Mouse (Mus musculus) Muller cell, postnatal 12 days (primary cell): Measurements from ENCODE around the gene Cabp4.

Experiments
- DNase-seq: peaks from one replicate; pipeline ENCODE4 v3.0.0-alpha.2; 2015; ENCODE audit errors: inconsistent ontology term

The Cabp4 gene

DNA sequence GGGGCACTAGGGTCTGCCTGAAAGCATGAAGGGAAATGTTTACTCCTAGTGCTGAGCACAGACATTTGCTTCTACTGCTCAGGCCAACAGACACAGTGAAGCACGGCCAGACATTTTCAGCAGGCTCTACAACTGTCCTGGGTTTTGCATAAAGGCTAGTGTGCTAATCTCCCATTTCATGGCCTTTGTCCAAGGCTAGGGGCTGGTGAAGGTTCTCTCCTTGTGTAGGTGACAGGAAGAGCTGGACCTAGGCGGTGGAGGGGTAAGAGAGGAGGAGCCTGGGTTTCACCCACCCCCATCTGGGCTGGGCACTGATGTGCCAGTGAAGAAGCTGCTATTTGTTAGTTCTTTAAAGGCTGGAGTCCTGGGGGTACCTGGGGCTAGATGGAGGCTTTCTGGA, 20.9 kb upstream of the Cabp4 start:
- DNase-seq = no peak

DNA sequence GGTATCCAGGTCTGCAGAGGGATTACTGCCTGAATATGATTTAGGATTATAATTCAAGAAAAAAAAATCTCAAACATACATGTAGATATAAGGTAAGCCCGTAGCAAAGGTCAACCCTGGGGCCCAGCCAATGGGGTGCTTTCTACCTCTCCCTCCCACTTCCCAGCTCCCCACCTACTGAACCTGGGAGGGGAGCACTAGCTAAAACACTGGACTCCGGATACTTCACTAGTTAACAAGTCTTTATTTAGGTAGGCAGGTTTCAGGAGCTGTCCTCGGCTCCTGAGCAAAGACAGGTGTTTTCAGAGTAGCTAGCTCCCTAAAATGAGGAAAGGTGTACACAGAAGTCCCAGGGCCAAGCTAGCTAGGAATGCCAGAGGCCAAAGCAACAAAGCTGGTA, 20.3 kb upstream of the Cabp4 start:
- no peak for DNase-seq

DNA sequence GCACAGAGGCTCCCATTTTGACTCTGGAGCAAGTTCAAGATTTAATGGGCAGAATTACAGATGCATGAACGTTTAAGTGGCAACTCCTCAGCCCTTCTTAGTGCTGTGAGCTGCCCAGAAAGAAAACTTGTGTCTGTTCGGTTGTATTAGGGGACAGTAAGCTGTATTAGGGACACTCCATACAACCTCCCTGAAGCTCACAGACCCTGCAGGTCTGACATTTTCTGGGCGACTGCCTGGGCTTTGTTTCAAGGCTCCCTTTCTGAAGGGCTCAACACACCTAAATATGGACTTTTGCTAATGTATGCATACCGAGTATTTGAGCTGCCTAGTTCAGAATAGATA, 19.7 kb upstream of the Cabp4 start:
- no peak for DNase-seq

DNA sequence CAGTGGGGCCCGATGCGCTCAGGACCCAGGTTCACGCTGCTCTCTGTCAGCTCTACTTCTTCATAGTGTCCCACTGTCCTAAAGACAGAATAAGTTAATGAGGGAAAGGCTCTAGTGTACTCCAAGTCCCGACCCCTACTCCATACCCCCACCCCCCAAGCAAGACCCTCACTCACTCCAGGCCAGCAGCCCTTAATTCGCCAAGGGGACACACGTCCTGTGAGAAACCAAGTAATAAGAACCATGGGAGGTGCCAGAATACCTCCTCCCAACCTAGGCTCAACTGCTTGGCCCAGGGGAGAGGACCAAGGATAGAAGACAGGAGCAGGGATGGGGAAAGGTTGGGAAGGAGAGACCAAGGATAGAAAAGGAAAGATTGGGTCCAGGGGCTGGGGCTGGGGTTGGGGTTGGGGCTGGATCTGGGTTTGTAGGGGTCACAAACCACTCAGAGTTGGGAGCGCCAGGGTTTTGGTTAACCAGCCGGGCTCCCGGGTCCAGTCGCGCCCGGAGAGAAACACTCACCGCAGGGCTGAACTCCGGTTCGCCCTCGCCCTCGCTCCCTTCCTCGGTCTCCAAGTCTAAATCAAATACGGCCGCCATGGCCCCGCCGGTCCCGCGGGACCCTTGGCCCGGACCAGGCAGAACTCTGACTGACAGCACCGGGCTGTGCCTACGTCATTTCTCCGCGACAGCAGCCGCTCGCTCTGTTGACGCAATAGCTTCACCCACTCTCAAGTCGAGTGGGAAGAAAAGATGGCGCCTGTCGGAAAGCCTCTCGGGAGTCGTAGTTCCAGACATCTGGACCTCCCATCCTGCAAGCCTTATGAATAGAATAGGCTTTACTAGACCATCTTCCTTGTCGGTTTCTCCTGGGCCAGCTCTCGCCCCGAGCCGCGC, 19.1 kb upstream of the Cabp4 start, which contains the start of gene Rps6kb2:
Gene Rps6kb2, minus strand, starts transcription at position 709 of the 897 bp plus-strand sequence.
- peak; percentile 89 for DNase-seq

DNA sequence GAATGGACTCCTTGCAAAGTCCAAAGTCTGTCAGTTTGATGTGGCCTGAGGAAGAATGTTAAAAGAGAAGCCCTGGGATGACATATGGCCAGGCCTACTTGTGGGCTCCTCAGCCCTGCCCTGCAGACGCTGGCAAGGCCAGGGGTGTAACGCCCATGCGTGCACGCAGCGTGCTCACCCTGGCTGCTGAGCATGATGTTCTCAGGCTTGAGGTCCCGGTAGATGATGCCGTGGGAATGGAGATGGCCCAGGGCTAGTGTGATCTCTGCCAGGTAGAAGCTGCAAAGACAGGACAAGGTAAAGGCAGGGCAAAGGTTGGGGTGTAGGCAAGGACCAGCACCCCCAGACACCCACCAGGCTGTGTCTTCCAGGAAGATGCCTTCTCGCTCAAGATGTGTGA, 15.2 kb upstream of the Cabp4 start:
- DNase-seq = no peak

DNA sequence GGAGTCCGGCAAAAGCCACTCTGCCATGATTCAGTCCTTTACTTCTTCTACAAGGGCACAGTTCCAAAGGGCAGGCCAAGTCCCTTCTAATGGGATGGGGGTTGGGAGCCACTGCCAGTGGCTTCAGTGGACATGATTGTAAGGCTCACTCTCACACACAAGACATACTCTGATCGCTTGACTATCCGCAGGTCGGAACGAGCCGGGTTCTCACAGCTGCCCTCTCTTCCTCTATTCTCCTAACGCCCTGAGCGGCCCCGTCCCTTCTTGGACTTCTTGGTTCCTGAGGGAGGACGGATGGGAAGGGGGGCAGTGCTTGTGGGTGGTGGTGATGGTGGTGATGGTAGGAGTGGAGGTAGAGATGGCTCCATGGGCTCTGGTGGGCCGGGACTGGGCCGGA, 12.9 kb upstream of the Cabp4 start:
- no peak for DNase-seq

DNA sequence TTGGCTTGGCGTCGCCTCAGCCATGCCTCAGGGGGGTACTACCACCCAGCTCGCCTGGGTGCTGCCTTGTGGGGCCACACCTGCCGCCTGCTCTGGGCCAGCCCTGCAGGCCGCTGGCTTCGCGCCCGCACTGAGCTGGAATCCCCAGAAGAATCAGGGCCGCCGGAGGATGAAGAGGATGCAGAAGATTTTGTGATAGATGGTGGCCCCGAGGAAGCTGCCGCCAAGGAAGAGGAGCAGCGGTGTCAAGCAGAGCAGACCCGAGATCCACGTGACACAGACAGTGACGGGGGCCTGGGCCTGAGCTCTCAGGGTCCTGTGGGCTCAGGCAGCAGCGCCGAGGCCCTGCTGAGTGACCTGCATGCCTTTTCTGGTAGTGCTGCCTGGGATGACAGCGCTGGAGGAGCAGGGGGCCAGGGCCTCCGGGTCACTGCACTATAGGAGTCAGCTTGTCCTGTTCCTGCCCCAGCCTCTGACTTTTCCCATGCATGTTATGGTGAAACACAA, 12.3 kb upstream of the Cabp4 start:
- no peak for DNase-seq

DNA sequence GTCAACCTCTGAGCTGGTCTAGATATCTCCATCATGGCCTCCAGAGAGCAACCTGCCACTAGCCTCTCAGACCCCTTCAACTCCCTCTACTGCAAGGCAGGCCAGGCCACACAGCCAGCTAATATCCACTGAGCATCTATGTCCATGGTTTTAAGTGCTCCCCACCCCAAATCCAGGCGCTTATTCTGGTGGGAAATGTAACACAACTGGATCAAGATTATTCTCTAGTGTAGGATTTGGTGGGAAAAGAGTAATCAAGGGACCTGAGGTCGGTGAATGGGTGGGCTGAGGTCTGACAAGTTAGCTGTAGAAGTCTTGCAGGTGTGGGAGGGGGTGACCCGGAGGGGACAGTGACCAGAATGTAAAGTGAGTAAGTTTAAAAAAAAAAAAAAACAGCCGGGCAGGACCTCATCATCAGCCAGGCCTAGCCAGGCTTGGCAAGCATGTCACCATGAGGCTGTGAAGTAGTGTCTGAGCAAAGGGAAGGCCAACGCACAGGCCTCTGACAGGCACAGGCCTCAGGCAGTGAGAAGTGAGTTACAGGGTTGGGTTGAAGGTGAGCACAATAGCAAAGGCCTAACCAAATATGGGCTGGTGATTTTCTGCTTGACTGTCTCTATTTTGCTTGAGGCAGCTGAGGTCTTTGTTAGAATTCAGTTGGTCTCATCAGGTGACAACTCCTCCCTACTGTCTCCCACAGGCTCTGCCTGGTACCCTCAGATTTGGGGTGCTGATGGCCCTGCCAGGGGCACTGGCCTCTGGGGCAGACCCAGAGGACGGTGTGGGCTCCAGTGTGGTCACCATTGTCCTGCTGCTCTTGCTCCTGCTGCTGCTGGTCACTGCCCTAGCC, 11.6 kb upstream of the Cabp4 start:
- DNase-seq = peak; percentile 48

DNA sequence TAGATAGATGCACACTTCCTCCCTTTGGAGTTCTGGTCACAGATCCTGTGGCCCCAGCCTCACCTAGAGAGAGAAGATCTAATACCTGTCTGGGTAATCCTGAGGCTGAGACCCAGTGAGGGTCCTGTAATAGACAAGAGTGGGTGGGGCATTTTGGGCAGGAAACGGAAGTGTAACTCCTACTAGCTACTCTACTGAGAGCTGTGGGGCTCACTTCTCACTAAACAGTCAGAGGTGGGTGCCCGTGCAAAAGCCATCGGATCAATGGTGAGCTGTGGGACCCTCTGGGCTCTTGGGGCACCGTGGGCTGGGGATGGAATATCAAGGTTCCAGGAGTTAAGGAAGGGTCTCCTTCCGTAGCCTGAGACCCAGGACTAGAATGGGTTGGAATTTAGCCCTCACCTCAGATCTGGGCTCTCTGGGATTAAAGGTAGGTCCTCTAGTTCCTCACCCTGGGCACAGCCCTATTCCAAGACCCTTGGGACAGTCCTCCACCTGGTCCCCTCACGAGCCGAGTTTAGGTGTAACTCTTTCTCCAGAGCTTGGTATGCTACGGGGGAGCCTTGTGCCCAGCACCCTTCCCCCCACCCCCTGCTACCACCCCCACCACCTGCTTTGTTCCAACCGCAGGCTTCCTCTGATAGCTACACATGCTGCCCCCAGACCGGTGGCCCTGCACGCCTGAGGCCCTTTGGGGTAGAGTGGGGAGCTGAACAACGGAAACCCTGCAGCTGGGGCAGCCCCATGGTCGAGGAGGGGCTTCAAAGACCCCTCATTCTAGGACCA, 10.8 kb upstream of the Cabp4 start:
- DNase-seq = no peak

DNA sequence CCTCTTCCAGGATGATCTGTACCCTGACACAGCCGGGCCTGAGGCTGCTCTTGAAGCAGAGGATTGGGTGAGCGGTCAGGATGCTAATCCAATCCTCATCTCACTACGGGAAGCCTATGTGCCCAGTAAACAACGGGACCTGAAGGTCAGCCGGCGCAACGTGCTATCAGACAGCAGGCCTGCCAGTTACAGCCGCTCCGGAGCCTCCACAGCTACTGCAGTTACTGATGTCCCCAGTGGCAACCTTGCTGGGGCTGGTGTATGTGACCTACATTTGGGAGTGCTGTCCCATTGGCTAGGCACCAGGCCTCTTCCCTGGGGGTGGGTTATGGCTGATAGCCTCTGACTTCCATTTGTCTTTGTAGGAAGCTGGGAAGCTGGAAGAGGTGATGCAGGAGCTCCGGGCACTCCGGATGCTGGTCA, 9.4 kb upstream of the Cabp4 start, which contains the start of gene Ptprcap:
Gene Ptprcap, plus strand, starts transcription at position 373 of the 423 bp plus-strand sequence.
- no peak for DNase-seq

DNA sequence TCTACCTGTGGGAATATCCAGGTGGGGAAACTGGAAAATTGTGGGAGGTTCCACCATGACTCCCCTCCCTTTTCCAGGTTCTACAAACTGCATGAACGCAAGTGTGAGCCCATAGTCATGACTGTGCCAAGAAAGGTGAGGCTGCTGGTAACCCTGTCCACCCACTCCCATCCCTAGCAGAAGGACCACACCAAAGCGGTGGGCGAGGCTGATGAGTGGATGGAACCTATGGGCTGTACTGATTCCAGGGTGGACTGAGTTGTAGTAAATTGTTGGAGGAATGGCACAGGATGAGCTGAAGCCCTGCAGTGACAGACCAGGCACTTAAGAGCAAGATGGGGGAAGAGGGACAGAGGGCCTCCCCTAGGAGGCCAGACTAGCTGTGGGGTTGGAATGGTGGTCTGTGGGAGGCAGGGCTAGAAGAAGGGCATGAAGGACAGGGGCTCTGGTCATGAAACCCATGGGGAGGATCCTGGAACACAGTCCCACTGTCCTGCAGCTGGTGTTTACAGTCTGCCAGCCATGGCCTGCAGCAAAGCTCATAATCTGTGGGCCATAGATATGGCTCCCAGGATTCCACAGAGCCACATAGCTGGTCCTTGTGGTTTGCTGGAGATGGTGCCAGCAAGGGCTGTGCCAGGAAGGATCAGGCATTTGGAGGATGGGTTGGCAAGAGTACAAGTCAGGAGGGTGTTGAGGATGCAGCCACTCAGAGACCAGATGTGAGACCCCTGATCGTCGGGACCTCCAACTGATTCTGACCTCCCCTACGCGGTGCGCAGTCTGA, 8.8 kb upstream of the Cabp4 start:
- peak; percentile 60 for DNase-seq

DNA sequence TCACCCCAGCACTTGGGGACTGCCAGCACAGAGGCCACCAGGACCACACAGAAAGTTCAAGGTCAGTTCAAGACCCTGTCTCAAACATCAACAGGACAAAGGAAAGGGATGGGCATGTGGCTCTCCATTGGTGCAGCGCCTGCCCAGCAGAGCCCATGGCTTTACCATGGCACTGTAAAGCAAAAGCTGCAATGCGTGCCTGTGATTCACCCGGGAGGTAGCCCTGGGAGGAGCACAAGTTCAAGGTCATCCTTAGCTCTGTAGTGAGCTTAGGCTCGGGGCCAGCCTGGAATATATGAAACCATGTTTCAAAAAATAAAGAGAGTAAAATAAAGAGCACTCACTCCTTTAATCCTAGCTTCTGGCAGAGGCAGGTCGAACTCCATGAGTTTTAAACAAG, 8.1 kb upstream of the Cabp4 start:
- DNase-seq = no peak

DNA sequence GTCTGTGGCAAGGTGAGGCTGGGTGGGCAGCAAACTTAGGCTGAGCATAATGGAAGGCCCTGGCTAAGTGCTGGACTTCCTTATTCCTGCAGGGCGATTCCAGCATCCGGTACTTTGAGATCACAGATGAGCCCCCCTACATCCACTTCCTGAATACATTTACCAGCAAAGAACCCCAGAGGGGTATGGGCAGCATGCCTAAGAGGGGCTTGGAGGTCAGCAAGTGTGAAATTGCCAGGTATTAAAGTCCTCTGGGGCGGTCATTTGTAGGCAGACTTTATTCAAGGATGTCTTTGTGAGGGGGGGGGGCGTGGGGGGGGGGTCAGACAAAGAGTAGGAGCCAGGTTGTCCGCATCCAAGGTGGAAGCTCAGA, 7.6 kb upstream of the Cabp4 start:
- no peak for DNase-seq

DNA sequence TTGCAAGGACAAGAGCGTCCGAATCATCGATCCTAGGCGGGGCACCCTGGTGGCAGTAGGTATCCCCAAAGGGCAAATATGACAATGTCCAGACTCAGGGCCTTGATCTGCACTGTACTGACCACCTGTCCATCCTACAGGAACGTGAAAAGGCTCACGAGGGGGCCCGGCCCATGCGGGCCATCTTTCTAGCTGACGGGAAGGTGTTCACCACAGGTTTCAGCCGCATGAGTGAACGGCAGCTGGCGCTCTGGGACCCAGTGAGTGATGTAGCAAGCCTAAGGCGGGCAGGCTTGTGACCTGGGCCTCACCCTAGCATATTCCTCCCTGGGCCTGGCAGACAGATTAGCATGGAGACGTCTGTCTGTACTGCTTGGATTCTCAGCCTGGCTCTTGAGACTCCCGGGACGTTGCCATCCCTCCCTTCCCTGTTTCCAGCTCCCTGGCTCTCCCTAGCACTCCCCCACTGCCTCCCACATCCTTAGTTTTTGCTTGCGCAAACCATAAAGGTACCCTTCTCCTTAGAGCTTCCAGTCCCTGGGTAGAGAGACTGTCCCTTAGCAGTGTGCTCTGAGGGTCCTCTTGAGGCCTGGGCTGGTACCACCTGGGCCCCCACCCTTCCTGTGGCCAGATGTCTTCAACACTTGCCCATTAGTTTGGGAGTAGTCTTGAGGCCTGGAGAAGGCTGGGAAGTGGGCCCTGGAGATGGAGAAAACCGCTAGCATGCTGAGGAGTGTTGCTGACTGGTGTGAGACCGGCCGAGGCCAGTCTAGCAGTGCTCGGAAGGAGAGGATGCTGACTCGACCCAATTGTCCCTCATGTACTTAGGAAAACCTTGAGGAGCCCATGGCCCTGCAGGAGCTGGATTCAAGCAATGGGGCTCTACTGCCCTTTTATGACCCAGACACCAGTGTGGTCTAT, 7.0 kb upstream of the Cabp4 start:
- DNase-seq = no peak

DNA sequence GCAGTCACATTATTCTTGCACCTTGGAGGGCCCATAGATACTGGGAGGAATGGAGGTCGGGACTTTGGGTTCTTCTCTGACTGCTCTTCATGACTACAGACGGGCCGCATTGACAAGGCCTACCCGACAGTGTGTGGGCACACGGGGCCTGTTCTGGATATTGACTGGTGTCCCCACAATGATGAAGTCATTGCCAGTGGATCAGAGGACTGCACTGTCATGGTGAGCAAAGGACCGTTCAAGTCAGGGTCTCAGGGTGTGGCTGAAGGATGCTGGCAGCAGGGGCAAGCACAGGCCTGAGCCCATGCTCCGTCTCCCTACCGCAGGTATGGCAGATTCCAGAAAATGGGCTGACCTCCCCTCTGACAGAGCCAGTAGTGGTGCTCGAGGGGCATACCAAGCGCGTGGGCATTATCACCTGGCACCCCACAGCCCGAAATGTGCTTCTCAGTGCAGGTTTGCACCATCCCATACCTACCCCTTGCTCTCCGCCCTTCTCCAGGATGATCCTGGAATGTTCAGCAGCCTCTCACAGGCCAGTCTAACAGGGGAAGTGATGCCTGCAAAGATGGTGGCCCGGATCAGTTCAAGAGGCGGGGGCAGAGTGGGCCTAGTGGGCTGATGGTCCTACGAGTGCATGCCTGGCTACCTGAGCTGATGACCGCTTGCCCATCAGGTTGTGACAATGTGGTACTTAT, 6.1 kb upstream of the Cabp4 start:
- DNase-seq = no peak

DNA sequence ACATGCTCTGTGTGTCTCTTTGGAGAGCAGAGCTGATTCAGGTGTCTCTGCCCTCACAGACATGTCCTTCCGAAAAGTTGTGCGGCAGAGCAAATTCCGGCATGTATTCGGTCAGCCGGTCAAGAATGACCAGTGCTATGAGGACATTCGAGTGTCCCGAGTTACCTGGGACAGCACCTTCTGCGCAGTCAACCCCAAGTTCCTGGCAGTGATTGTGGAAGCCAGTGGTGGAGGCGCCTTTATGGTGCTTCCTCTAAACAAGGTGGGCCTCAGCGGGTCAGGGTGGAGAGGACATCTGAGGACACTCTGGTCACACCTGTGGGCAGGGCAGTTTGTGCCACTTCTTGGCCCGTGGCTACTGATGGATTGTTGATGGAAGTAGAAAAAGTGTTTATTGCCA, 5.5 kb upstream of the Cabp4 start:
- DNase-seq = no peak

DNA sequence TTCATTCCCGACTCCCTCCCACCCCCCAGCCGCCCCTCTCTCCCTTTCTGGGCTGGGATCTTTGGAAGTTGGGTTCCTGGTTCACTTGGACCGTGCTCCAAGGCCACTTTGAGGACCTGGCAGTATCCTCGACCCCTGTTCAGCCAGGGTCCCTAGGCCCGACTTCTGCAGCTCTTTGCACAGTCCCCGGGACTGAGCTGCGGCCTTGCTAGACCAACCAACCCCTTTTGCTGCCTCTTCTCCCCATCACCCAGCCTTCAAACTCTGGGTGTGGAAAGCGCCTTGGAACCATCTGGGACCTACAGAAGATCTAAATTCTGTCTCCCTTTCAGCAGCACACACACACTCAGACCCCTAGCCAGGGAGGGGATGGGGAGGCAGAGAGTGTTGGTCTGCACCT, 5.0 kb upstream of the Cabp4 start:
- DNase-seq = no peak

DNA sequence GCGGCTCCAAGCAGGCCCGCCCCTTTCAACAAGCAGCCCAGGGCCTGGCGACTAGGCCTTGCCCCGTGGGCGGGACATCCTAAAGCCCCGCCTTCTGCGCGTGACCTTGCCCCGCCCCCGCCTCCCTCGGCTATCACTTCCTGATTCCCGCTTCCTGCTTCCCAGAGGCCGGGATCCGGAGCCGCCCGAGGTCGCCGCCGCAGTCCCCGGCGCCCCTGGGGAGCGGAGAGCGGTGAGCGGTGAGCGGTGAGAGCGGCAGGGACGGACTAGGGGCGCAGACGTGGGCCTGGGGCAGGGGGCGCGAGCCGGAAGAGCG, 4.6 kb upstream of the Cabp4 start, which contains the start of gene Coro1b:
Gene Coro1b, plus strand, starts transcription at position 129 of the 316 bp plus-strand sequence.
- peak; percentile 97 for DNase-seq

DNA sequence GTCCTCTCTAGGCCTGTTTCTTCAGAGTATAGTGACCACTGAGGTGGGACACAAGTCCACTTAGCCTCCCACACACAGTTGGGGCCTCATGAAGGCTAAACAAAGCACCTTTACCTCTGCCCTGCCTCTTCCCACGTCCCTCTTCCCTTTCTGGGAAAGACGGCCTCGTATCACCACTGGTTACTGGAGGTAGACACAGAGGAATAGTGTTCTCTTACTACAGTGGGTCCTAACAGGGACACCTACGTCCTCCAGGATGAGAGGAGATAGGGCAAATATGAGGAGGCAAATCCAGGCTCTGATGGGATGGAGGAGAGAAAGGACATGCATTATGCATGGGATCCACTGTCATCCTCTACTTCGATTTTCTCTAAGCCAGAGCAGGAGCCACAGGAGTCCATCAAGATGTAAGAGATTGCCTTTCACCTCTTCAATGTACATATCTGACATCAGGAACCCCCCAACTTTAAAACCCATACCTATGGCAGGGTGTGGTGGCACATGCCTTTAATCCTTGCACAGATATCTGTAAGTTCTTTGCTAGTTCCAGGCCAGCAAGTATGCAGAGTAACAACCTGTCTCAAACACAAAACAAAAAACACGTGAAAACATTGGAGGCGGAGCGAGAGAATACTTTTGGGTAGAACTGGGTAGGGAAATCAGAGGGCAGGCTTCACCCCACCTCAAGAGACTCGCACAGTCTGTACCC, 4.1 kb upstream of the Cabp4 start:
- no peak for DNase-seq
